Mouse (Mus musculus): Measurements from ENCODE around the gene Gm5039. TPM values are rescaled to one million over a fixed set of nuclear protein-coding genes. Genes with fewer than 3 reads are reported as not detected.

Gene Gm5039
- polyA plus RNA-seq (2015; fragmentation: Nextera tagmentation; extraction: Ambion mirVana) = not detected in 2 replicates

GRCm38 (mm10) chr12:88323926-88324325 is at the start of gene Gm5039:
Gm5039 (minus strand) TSS chr12:88324026.

DNA sequence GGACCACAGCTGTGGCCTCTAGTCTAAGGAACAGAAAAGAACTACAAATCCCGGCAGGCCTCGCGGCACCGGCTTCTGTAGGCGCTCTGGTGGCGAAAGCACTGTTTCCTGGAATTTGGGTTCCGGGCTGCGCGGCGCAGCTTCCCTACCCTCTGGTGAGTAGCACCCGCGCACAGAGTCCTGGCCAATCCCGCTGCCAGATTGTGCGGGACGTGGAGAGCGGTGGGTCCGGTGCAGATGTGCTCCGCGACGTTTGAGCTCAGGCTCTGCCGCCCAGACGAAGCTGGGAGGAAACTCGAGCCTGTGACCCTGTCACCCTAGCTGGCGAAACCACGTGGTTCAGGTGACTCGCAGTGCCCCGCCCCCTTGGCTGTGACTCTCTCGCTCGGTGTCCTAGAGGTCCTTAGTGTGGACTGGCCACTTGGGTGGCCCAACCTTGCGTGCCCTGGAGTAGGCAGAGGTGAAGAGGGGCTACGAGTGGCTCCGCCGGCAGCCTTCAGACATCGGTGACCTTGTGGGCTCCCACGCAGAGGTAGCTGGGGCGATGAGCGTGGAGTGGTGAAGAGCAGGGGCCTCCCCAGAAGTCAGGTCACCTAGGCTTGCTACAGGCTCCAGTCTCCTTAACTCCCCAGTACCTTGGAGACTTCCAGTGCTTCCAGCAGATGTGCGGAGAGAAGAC is 36.8 kb upstream of the Gm5039 start, which contains the start of gene Adck1:
Adck1 (plus strand) TSS at position 114 of the 679 bp plus-strand sequence.

DNA sequence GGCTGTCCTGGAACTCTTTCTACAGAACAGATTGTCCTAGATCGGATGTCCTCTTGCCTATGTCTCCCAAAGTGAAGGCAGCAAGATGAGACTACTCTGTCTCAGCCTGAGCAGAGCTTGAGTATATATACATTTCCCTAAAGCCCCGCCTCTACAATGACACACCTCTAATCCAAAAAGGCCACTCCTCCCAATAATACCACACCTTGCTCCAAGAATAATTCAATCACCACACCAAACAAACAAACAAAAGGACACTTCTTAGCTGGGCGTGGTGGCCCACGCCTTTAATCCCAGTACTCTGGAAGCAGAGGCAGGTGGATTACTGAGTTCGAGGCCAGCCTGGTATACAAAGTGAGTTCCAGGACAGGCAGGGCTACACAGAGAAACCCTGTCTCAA is 49.4 kb downstream of the Gm5039 start, which contains the start of gene Gm5662:
Gm5662 (minus strand) TSS at position 101 of the 400 bp plus-strand sequence.

Other genes starting within 250 kb of the Gm5039 start
- not detected in 2 replicates for gene Gm16368, start 240.3 kb downstream of the Gm5039 start, polyA plus RNA-seq (2015; fragmentation: Nextera tagmentation; extraction: Ambion mirVana)
- gene Gm10436, start 141.9 kb downstream of the Gm5039 start, polyA plus RNA-seq (2015; fragmentation: Nextera tagmentation; extraction: Ambion mirVana) = not detected in 2 replicates
- not detected in 2 replicates for gene Gm8332, start 73.9 kb downstream of the Gm5039 start, polyA plus RNA-seq (2015; fragmentation: Nextera tagmentation; extraction: Ambion mirVana)
- not detected in 2 replicates for gene Gm5662, start 49.5 kb downstream of the Gm5039 start, polyA plus RNA-seq (2015; fragmentation: Nextera tagmentation; extraction: Ambion mirVana)
- gene Adck1, start 36.5 kb upstream of the Gm5039 start, polyA plus RNA-seq (2015; fragmentation: Nextera tagmentation; extraction: Ambion mirVana) = 10.5 and 10.6 TPM in 2 replicates